Mouse (Mus musculus) bone marrow macrophage, adult 2 months (primary cell): Measurements from ENCODE around the gene Cant1.

ENCODE experiments used
- CTCF ChIP-seq: IDR thresholded peaks from 2 replicates; pipeline ENCODE4 v1.5.1; 2012; ENCODE audit warnings: low read depth, mild to moderate bottlenecking, low read length, moderate library complexity
- POLR2A ChIP-seq: IDR thresholded peaks from 2 replicates; pipeline ENCODE4 v1.6.1; 2012; ENCODE audit warnings: mild to moderate bottlenecking, low read depth, low read length, borderline replicate concordance

DNA sequence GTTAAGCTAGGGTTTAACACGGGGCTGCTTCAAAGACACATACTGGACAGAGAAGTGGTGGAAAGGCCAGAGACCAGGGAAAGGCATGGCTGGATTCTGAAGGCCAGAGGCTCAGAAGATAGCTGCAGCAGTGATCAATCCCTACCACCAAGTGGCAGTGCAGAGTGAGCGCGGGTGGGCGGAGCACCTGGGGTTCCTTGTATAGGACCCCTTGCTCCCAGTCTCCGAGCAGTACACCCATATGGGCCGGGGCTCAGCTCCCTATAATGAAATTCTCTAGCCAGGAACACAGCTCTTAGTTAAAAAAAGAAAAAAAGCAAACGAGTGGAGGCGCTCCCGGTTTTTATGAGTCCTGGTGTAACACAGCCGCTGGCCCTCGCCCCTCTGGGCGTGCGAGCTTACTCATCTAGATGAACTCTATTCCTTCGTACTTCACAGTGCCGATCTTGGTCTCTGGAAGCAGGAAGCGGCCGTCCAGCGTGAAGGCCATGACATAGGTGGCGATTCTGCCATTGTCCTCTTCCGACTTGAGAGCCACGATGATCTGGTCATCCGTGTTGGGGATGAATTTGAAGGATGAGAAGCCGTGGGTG, 11.5 kb downstream of the Cant1 start:
- TF ChIP-seq CTCF (no peak), POLR2A (no peak)
